Mouse (Mus musculus) forebrain, embryonic 11.5 days (tissue): ENCODE data around the gene Maml1. TPM values are rescaled to one million over a fixed set of nuclear protein-coding genes. Genes with fewer than 3 reads are reported as not detected.

Experiments used
- ATAC-seq: fragments of 200-750 bp; cut with Nextera tagmentation; replicated peaks from 2 replicates; pipeline ENCODE4 v1.8.0; 2017; ENCODE audit warnings: moderate TSS enrichment; ENCODE audit not compliant: low FRiP score
- DNase-seq: peaks from one replicate; pipeline ENCODE4 v3.0.0-alpha.2; 2017; ENCODE audit warnings: low spot score
- H3K27ac ChIP-seq: fragments of 300-500 bp; sonication (generic); 2 replicates; pipeline ENCODE4 v1.5.1; 2014; ENCODE audit warnings: low read depth, low read length
- H3K27me3 ChIP-seq: fragments of 300-500 bp; sonication (generic); 2 replicates; pipeline ENCODE4 v1.6.1; 2014; ENCODE audit warnings: mild to moderate bottlenecking, low read length, mixed read lengths; ENCODE audit not compliant: control insufficient read depth, insufficient read depth
- H3K36me3 ChIP-seq: fragments of 300-500 bp; sonication (generic); 2 replicates; pipeline ENCODE4 v1.6.1; 2014; ENCODE audit warnings: mild to moderate bottlenecking, low read length, moderate library complexity, mixed read lengths; ENCODE audit not compliant: control insufficient read depth, insufficient read depth
- H3K4me1 ChIP-seq: fragments of 300-500 bp; sonication (generic); replicated peaks from 2 replicates; pipeline ENCODE4 v1.6.1; 2014; ENCODE audit warnings: low read length, mixed read lengths; ENCODE audit not compliant: control insufficient read depth, insufficient read depth
- H3K4me2 ChIP-seq: fragments of 300-500 bp; sonication (generic); 2 replicates; pipeline ENCODE4 v1.6.1; 2014; ENCODE audit warnings: low read depth, mild to moderate bottlenecking, low read length, moderate library complexity, mixed read lengths; ENCODE audit not compliant: severe bottlenecking
- H3K4me3 ChIP-seq: fragments of 300-500 bp; sonication (generic); 2 replicates; pipeline ENCODE4 v1.5.1; 2014; ENCODE audit warnings: low read depth, low read length
- H3K9ac ChIP-seq: fragments of 300-500 bp; sonication (generic); 2 replicates; pipeline ENCODE4 v1.6.1; 2014; ENCODE audit warnings: low read length
- H3K9me3 ChIP-seq: fragments of 300-500 bp; sonication (generic); 2 replicates; pipeline ENCODE4 v1.6.1; 2016; ENCODE audit warnings: low read length, mixed read lengths; ENCODE audit not compliant: control insufficient read depth
- WGBS: fragments of 180-500 bp; shearing (Covaris S2); extraction: QIAGEN DNeasy Blood & Tissue Kit; methylation state at CpG from one replicate; pipeline ENCODE4 v1.1.7; 2014; 5-methylcytosine and 5-hydroxymethylcytosine counted together
- microRNA-seq: library from miRNA; unstranded; fragments of <30 nt; microRNA quantifications from one replicate; pipeline ENCODE4, GENCODE M21; 2016; ENCODE audit not compliant: insufficient number of aligned reads
- polyA plus RNA-seq: library from polyadenylated mRNA; unstranded; fragments of >200 nt; fragmentation: Nextera tagmentation; extraction: Ambion mirVana; gene quantifications from 2 replicates; pipeline ENCODE4 v1.2.1, GENCODE M21; 2014

Maml1 gene
- polyA plus RNA-seq, 1 experiment from 2014 or later, result 10.0 TPM

DNA sequence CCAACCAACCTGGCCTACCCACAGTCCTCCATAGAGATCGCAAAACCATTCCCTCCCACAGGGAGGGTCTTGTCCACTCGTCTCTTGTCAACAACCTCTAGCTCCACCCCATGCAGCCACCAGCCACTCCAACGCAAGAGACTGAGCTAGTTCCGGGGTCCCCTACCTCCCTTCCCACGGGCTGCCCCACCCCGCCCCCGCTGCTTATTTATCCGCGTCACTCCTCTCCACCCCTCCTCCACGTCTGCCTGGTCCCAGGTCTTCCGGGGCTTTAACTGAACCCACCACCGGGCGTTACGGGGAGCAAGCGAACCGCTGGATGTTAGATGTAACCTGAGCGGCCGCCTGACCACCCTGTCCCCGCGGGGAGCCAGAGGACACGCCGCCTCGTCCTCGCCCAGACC is 82.0 kb downstream of the Maml1 start:
- no peaks in the 10 kb centered on the region for H3K27me3 ChIP-seq
- ATAC-seq (peak; percentile 92), DNase-seq (peak; percentile 94)
- H3K9me3 ChIP-seq, result no peaks in the 10 kb centered on the region
- H3K4me1 ChIP-seq, result no peaks in the 10 kb centered on the region
- H3K9ac ChIP-seq, result peak overlapping the region; percentile 79
- H3K36me3 ChIP-seq, result peaks cover 13% of the 10 kb centered on the region; the same call in 1 of the 2 replicates
- H3K4me3 ChIP-seq, result peak overlapping the region; percentile 72
- H3K27ac ChIP-seq, result peak overlapping the region; percentile 79
- H3K4me2 ChIP-seq, result peak overlapping the region; percentile 63
- 0% methylated on average over 24 of the region's 24 CpGs for WGBS

- no peak overlapping the region for H3K4me3 ChIP-seq
- H3K9ac ChIP-seq, result no peak overlapping the region
- 95% methylated on average over 5 of the region's 5 CpGs for WGBS
- no peaks in the 10 kb centered on the region for H3K27me3 ChIP-seq
- no peaks in the 10 kb centered on the region for H3K9me3 ChIP-seq
- H3K27ac ChIP-seq, result no peak overlapping the region
- H3K4me1 ChIP-seq, result no peaks in the 10 kb centered on the region
- no peak for DNase-seq
- H3K36me3 ChIP-seq, result peaks cover 21% of the 10 kb centered on the region; the same call in 1 of the 2 replicates
- no peak overlapping the region for H3K4me2 ChIP-seq
- no peak for ATAC-seq
These were observed 84.1 kb downstream of the Maml1 start for GRCm38 (mm10) chr11:50208039-50208438.

- Histone ChIP-seq H3K9ac (no peak overlapping the region), H3K9me3 (no peaks in the 10 kb centered on the region), H3K27me3 (no peaks in the 10 kb centered on the region), H3K36me3 (peaks cover 24% of the 10 kb centered on the region; the same call in 1 of the 2 replicates), H3K4me2 (no peak overlapping the region), H3K4me1 (no peaks in the 10 kb centered on the region), H3K4me3 (no peak overlapping the region), H3K27ac (no peak overlapping the region)
- no peak for DNase-seq
- WGBS, result 97% methylated on average over 14 of the region's 14 CpGs
- no peak for ATAC-seq
These were observed 84.8 kb downstream of the Maml1 start for GRCm38 (mm10) chr11:50207344-50207743.

- 88% methylated on average over 2 of the region's 2 CpGs for WGBS
- Histone ChIP-seq H3K4me3 (no peak overlapping the region), H3K9me3 (no peaks in the 10 kb centered on the region)
These were observed 86.1 kb downstream of the Maml1 start for GRCm38 (mm10) chr11:50206037-50206436.

More at GRCm38 (mm10) chr11:50206037-50206436, 86.1 kb downstream of the Maml1 start:
- no peaks in the 10 kb centered on the region for H3K4me1 ChIP-seq
- H3K9ac ChIP-seq, result no peak overlapping the region
- ATAC-seq (no peak), DNase-seq (no peak)
- peaks cover 32% of the 10 kb centered on the region; the same call in 1 of the 2 replicates for H3K36me3 ChIP-seq
- no peak overlapping the region for H3K4me2 ChIP-seq
- H3K27ac ChIP-seq, result no peak overlapping the region
- no peaks in the 10 kb centered on the region for H3K27me3 ChIP-seq

Small RNA genes within 50 kb of the gene (microRNA-seq; reads per million reads assigned to microRNA genes)
- gene Mir6919, result not detected

Other genes starting within 250 kb of the Maml1 start
- gene Tbc1d9b, start 160.9 kb downstream of the Maml1 start, polyA plus RNA-seq, result 34.0 and 36.9 TPM in 2 replicates
- 20.1 and 21.1 TPM in 2 replicates for gene Mrnip, start 117.9 kb downstream of the Maml1 start, polyA plus RNA-seq
- gene Sqstm1, start 81.5 kb downstream of the Maml1 start, polyA plus RNA-seq, result 148 and 164 TPM in 2 replicates
- gene Mgat4b, start 81.4 kb downstream of the Maml1 start, polyA plus RNA-seq, result 24.2 and 30.9 TPM in 2 replicates
- gene Ltc4s, start 53.7 kb downstream of the Maml1 start, polyA plus RNA-seq, result 0.51 and 0.81 TPM in 2 replicates
- gene Canx, start 33.4 kb upstream of the Maml1 start, polyA plus RNA-seq, result 235 and 248 TPM in 2 replicates
- 0.47 TPM in 1 of 2 replicates, not detected in the other for gene Cby3, start 62.2 kb upstream of the Maml1 start, polyA plus RNA-seq
- 833 and 855 TPM in 2 replicates for gene Hnrnph1, start 84.7 kb upstream of the Maml1 start, polyA plus RNA-seq
- gene Rufy1, start 138.8 kb upstream of the Maml1 start, polyA plus RNA-seq, result 23.9 and 26.7 TPM in 2 replicates